In the genomic region with DNA sequence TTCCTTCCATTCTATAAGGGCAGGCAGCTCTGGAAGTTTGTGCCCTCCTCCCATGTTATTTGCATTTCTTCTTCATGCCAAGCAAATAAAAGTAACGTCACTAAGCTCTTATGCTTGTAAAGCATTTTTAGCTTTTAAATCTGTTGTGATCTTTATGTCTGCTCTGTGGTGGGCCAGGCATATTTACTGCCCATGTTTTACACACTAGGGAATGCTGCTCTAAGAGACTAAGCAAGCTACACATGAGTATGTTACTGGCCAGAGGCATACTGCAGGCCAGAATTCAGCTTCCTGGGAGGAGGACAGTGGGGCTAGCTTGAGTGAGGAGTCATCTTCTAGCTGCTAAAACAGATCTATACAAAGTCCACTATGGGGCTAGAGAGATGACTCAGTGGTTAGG, we compare ENCODE assay signal across 28 mouse cellular contexts.
"Had no signal": no experiment of that assay in that cellular context is flagged by ENCODE, and none has a peak within 500 bp of the region (broad histone marks: within the 10 kb centered on the region; RNA-seq: fewer than 3 reads in every experiment).

No protein-coding gene starts in this region.

- H3K4me3 ChIP-seq: embryonic facial prominence, embryonic 10.5 days; embryonic facial prominence, embryonic 12.5 days; embryonic facial prominence, embryonic 13.5 days; embryonic facial prominence, embryonic 15.5 days; erythroblast, embryonic 14.5 days; forebrain, embryonic 10.5 days; forebrain, embryonic 12.5 days; forebrain, embryonic 13.5 days; forebrain, embryonic 15.5 days; gastrocnemius, adult 2 months had no signal

- DNase-seq: cerebellum, adult 18-20 months; cerebellum, adult 2 months; cerebellum, adult 8-10 months; cerebellum, adult 9-10 months; cerebellum, adult 9-11 months; cerebellum, postnatal 10 days; cerebellum, postnatal 14 days; cerebellum, postnatal 25 days; cerebellum, postnatal 36 days; embryo, embryonic 11 days; forebrain, postnatal 0 days; gastrocnemius, adult 2 months; gastrocnemius, postnatal 10 days; gastrocnemius, postnatal 14 days; gastrocnemius, postnatal 25 days; gastrocnemius, postnatal 36 days; heart, adult 11 months had no signal

- H3K4me2 ChIP-seq: embryonic facial prominence, embryonic 12.5 days; embryonic facial prominence, embryonic 13.5 days; embryonic facial prominence, embryonic 15.5 days; forebrain, embryonic 12.5 days; forebrain, embryonic 13.5 days; forebrain, embryonic 15.5 days had no signal

- H3K27ac ChIP-seq: embryonic facial prominence, embryonic 10.5 days; embryonic facial prominence, embryonic 12.5 days; embryonic facial prominence, embryonic 13.5 days; embryonic facial prominence, embryonic 15.5 days; forebrain, embryonic 10.5 days; forebrain, embryonic 12.5 days; forebrain, embryonic 13.5 days; forebrain, embryonic 15.5 days; gastrocnemius, adult 2 months had no signal

- ATAC-seq: forebrain, embryonic 13.5 days; forebrain, embryonic 14.5 days; forebrain, embryonic 15.5 days; forebrain, embryonic 16.5 days; forebrain, postnatal 0 days had no signal

- H3K9me3 ChIP-seq: embryonic facial prominence, embryonic 10.5 days; embryonic facial prominence, embryonic 12.5 days; embryonic facial prominence, embryonic 13.5 days; embryonic facial prominence, embryonic 15.5 days; forebrain, embryonic 10.5 days; forebrain, embryonic 12.5 days; forebrain, embryonic 13.5 days; forebrain, embryonic 15.5 days had no signal

- H3K9ac ChIP-seq: embryonic facial prominence, embryonic 12.5 days; embryonic facial prominence, embryonic 13.5 days; embryonic facial prominence, embryonic 15.5 days; forebrain, embryonic 12.5 days; forebrain, embryonic 13.5 days; forebrain, embryonic 15.5 days; forebrain, postnatal 0 days had no signal

- H3K36me3 ChIP-seq: embryonic facial prominence, embryonic 10.5 days; embryonic facial prominence, embryonic 12.5 days; embryonic facial prominence, embryonic 13.5 days; embryonic facial prominence, embryonic 15.5 days; forebrain, embryonic 10.5 days; forebrain, embryonic 12.5 days; forebrain, embryonic 15.5 days had no signal

- H3K27me3 ChIP-seq: embryonic facial prominence, embryonic 12.5 days; embryonic facial prominence, embryonic 13.5 days; embryonic facial prominence, embryonic 15.5 days; forebrain, embryonic 12.5 days; forebrain, embryonic 13.5 days; forebrain, embryonic 15.5 days had no signal

- H3K4me1 ChIP-seq: embryonic facial prominence, embryonic 10.5 days; embryonic facial prominence, embryonic 12.5 days; embryonic facial prominence, embryonic 13.5 days; embryonic facial prominence, embryonic 15.5 days; forebrain, embryonic 10.5 days; forebrain, embryonic 13.5 days; forebrain, embryonic 15.5 days had no signal
